Mouse (Mus musculus) layer of hippocampus, postnatal 36 days (tissue): ENCODE measurements around the gene Ric3. TPM values are rescaled to one million over a fixed set of nuclear protein-coding genes. Genes with fewer than 3 reads are reported as not detected.
"Not testable (repeated sequence)": the region's sequence is repeated elsewhere in the genome, so short reads cannot be mapped to it uniquely, and the experiment has no call there.

Experiments
- DNase-seq, 2 experiments: peaks; one replicate each; pipeline ENCODE4 v3.0.0; 2022
- total RNA-seq, 2 experiments: library from RNA; stranded (reverse); gene quantifications; 2 replicates each; pipeline ENCODE4 v1.2.3; 2021

The Ric3 gene
- total RNA-seq = 10 to 100 TPM; 66.5 to 71.3 TPM

DNA sequence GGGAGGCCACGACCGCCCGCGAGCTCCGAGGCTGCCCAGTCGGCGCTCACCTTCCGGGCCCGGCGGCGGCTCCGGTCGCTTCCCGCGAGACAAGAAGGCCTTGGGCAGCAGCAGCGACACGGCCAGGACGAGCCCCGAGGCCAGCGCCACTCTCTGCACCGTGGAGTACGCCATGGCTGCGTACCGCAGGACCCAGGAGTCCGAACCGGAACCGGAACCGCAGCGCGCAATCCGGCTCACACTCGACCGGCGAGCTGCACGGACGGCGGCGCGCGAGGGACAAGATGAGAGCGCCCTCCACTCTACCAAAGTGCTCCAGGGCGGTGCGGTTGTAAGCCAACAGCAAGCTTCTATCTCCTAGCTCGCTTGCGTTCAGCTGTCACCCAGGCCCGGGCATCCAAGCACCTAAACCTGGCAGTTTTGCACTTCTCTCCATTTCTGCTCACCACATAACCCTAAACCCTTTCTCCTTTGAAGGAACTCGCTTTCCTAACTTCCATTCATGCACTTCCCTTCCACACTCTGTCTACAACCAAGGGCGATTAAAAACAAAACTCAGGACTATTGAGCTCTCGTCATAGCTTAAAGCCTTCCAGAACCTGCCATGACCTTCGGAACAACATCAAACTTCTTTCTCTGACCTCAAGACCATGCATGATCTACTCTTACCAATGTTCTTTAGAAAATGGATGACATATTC is at the start of gene Ric3:
Gene Ric3 (minus strand): TSS at position 219 of the 700 bp plus-strand sequence.
- DNase-seq = peak; percentile 88 to 89

- no peak for DNase-seq
These were observed 48.4 kb upstream of the Ric3 start for GRCm38 (mm10) chr7:109131565-109131964.

GRCm38 (mm10) chr7:109129946-109130686 is 47.0 kb upstream of the Ric3 start:
- no peak for DNase-seq

- DNase-seq = no peak
These were observed 46.3 kb upstream of the Ric3 start for GRCm38 (mm10) chr7:109129442-109129841.

DNA sequence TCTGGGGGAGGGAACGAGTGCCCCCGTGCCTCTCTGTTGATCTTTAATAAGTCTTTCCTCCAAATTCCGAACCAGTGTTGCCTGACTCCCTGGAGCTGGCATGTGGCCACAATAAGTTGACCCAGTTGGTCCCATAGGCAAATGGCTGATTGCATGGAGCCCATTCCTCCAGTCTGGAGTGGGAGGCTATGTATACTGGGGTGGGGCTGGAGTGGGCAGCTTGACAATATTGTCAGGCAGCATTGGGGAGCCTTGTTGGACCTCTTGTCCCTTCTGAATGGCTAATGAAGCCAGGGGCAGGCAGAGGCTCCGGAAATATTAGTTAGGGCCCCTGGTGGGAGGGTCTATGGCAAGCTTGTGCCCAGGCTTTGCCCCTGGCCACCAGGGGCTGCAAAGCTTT is 32.8 kb upstream of the Ric3 start:
- DNase-seq = no peak

- DNase-seq = not testable (repeated sequence)
These were observed 32.4 kb upstream of the Ric3 start for GRCm38 (mm10) chr7:109115488-109115887.

GRCm38 (mm10) chr7:109114950-109115349 is 31.8 kb upstream of the Ric3 start:
- DNase-seq = no peak

GRCm38 (mm10) chr7:109111000-109111399 is 27.9 kb upstream of the Ric3 start:
- DNase-seq = peak; percentile 61 to 71

- DNase-seq = no peak
These were observed 21.8 kb upstream of the Ric3 start for GRCm38 (mm10) chr7:109104894-109105293.

GRCm38 (mm10) chr7:109101167-109101566 is 18.0 kb upstream of the Ric3 start:
- DNase-seq = no peak

DNA sequence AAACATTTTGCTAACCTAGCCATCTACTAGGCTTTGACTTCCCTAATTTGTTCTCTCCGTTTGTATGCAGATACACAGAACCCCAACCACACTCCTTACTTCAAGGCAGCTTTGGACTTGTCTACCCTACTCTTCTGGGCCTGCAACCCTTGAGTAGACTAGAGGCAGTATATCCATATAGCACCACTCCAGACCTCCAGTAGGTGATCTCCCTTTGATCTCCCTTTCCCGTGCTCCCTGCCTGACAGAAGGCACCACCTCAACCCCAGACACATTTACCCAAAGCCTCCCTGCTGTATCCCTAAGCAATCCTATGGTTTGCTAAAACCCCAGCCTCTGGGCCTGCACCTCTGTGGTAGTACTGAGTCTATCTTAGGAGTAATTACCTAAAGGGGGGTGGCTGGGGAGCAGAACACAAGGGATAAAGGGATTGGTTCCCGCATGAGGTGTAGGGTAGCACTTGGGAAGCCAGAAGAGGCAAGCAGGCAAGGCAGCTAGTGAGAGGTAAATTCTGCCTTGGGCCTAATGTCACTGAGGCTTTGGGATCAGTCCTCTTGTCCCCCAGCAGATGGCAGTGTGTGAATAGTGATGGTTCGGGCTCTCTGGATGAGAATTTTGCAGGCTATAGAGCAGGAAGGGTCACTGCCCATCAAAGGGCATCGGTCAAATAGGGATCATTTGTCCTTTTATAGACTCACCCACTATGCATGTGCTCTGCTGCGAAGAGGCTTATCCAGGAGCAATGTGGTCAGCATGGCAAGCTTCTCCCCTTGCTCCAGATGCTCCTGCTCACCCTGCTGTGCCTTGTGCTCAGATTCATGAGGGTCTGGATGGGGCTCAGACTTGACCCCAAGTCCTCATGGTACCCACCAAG is 15.3 kb upstream of the Ric3 start:
- peak in 1 of 2 experiments; percentile 37 for DNase-seq

DNA sequence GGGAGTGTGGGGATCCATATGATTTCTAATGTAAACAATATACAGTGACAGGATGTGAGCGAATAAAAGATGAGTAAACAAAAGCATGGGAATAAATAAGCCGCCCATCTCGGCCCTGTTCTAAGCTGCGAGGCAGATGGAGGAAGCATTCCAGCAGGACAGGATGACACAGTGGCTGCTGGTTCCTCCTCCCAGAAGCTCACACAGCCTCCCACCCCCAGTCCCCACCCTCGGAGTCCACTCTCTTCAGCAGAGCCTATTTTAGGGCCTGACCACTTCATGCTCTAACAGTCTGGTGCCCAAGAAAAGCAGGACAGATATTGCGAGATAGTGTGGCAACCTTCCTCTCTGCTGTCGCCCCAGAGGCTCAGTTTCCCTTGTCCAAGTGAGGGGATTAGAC is 14.1 kb upstream of the Ric3 start:
- no peak for DNase-seq

- DNase-seq = no peak
These were observed 13.5 kb upstream of the Ric3 start for GRCm38 (mm10) chr7:109096618-109097017.

DNA sequence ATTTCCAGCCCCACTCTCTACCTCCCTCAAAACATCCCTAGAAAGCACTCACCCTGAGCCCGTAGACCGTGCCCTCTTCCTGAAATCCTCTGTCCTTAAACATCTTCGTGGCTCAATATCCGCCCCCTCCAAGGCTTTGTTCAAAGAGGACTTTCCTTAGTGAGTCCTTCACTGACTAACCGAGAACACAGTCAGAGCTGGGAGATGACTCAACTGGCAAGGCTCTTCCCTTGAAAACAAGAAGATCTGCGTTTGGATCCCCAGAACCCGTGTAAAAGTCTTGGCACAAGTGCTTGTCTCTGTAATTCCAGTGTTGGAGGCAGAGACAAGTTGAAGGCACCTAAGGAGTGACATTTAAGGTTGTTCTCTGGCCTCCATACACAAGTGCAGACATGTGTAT is 11.2 kb upstream of the Ric3 start:
- DNase-seq = no peak

DNA sequence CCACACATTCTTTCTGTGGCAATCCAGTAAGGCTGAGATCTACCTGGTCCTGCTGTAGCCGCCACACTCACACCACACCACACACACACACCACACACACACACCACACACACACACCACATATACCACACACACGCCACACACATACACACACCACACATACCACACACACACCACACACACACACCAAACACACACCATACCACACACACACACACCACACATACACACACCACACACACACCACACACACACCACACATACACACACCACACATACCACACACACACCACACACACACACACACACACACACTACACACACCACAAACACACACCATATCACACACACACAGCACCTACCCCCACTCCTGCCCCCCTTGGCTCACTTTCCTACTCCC is 8.2 kb upstream of the Ric3 start:
- not testable (repeated sequence) for DNase-seq

GRCm38 (mm10) chr7:109086946-109087345 is 3.8 kb upstream of the Ric3 start:
- no peak for DNase-seq

- no peak for DNase-seq
These were observed 668 bp upstream of the Ric3 start for GRCm38 (mm10) chr7:109083813-109084184.

GRCm38 (mm10) chr7:109082269-109083112 is 640 bp downstream of the Ric3 start:
- DNase-seq = no peak

GRCm38 (mm10) chr7:109072326-109072725 is 10.8 kb downstream of the Ric3 start:
- DNase-seq = no peak

GRCm38 (mm10) chr7:109069641-109070040 is 13.5 kb downstream of the Ric3 start:
- no peak for DNase-seq

DNA sequence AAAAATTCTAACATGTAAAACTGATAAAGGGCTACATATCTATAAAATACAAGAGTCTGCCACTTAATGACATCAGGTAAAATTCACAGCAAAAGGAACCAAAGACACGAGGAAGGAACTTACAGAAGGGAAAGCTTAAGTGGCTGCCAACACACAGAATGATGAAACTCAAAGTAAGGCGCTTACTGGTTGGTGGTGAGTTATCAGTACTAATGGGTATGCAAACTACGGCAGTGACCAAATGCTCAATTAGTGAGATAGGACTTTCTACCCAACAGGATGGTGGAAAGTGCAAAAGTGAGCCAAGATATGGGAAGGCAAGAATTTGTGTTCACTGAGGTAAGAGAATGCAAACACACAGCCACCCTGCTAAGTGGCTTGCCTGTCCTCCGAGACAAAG is 23.6 kb downstream of the Ric3 start:
- DNase-seq = no peak

GRCm38 (mm10) chr7:109050831-109051230 is 32.3 kb downstream of the Ric3 start:
- no peak for DNase-seq
